Mouse (Mus musculus) layer of hippocampus, adult 9-11 months (tissue): Measurements from ENCODE around the gene Col4a2.
A peak's percentile ranks its signal among the peaks of the same experiment; 100 is the strongest.

Experiments
- DNase-seq: peaks from one replicate; pipeline ENCODE4 v3.0.0; 2022

The Col4a2 gene

GRCm38 (mm10) chr8:11312349-11313175, at the start of gene Col4a2, which contains the start of gene Col4a1:
Gene Col4a2, plus strand, starts transcription at chr8:11312805.
Gene Col4a1, minus strand, starts transcription at chr8:11312826.
- peak; percentile 76 for DNase-seq

GRCm38 (mm10) chr8:11263848-11264247, 48.8 kb upstream of the Col4a2 start:
- DNase-seq = no peak

GRCm38 (mm10) chr8:11265971-11266370, 46.6 kb upstream of the Col4a2 start:
- no peak for DNase-seq

GRCm38 (mm10) chr8:11266471-11266870, 46.1 kb upstream of the Col4a2 start:
- DNase-seq = no peak

DNA sequence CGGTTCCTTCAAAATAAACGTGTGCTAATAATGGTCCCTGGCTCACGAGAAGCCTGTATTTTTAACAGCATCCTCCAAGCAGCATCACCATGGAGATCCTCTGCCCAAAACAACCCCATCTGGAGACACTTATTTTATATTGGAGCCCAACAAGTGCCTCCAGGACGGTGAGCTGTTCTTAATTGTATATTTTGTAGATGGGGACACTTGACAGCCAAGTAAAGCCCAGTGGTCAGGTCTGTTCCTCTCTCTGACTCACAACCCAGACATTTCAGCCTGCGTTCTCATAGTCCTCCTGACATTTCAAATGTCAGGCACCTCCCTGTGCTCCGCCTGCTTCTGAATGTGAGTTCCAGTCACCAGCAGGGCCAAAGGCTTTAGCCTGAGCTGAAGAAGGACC, 43.9 kb upstream of the Col4a2 start:
- no peak for DNase-seq

DNA sequence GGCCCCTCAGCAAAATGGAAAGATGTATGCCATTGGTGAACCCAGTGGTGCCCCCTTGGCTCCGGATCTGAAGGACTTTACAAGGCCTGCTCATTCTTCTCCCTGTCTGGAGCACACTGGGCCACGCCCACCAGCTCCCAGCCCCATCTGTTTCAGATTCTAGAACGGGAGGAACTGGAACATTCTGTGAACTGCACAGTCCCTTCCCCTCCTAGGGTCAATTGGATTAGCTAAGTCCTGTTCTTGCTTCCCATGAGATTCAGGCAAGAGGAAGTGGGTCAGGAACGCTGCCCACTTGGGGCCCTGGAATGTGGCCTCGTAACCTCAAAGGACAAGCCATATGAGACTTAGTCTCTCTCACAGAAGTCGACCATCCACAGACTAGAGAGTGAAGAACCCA, 41.8 kb upstream of the Col4a2 start:
- DNase-seq = no peak

- DNase-seq = no peak
These were observed 40.4 kb upstream of the Col4a2 start for GRCm38 (mm10) chr8:11272205-11272604.

- DNase-seq = peak; percentile 94
These were observed 39.0 kb upstream of the Col4a2 start for GRCm38 (mm10) chr8:11273506-11274158.

DNA sequence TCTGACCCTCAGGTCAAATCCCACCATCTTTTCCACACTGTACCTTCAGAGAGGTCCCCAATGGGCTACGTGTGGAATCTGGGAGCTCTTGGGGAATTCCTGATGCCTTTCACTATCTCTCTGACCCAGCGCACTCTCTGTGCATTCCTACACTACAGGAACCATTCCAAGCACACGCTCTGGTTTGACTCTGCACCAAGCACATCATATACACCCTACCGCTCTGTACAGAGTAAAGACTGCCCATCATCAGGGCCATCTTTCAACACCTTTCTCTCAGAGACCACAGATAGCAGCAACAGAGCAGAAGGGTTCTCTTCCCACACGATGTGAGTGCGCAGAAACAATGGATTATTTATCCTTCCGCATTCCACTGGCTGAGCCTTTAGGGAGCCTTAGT, 38.2 kb upstream of the Col4a2 start:
- no peak for DNase-seq

DNA sequence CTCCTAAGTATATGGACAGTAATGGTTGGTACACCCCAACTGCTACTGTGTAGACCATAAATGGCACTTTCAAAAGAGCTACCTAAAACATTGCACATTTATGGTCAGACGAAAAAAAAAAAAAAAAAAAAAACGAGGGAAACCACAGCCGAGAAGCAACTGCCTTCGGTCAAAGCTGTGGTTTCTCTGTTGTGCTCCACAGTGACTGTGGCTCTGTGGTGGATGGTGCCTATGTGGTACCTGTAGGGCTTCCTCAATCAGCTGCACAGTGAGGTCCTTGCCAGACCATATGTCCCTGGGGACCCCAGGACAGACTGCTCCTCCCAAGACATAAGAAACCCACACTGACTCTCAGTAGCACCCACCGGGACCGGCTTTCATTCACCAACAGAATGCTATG, 36.3 kb upstream of the Col4a2 start:
- no peak for DNase-seq

DNA sequence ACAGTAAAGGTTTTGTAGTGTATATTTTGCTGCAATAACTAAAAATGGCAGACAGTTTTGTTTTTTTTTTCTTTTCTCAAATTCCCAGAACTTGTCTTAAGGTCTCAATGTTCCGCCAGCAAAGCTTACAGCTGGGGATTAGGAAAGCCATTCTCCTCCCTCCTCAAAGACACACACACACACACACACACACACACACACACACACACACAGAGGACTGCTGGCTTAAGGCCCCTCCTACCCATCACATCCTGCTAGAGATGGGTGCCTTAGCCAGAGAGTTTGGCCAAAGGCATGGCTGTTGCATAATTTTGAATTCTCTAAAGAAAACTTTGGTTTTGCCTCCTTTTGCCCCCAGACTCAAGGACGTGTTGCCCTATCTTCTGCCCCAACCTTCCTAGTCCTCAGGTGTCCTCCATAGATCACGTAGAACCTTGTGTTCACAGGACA, 35.0 kb upstream of the Col4a2 start:
- no peak for DNase-seq

GRCm38 (mm10) chr8:11278101-11278611, 34.4 kb upstream of the Col4a2 start:
- DNase-seq = no peak

GRCm38 (mm10) chr8:11279296-11279826, 33.2 kb upstream of the Col4a2 start:
- DNase-seq = no peak

- no peak for DNase-seq
These were observed 31.8 kb upstream of the Col4a2 start for GRCm38 (mm10) chr8:11280721-11281268.

- no peak for DNase-seq
These were observed 30.5 kb upstream of the Col4a2 start for GRCm38 (mm10) chr8:11282139-11282538.

- no peak for DNase-seq
These were observed 29.9 kb upstream of the Col4a2 start for GRCm38 (mm10) chr8:11282696-11283095.

- DNase-seq = no peak
These were observed 29.4 kb upstream of the Col4a2 start for GRCm38 (mm10) chr8:11283217-11283616.

DNA sequence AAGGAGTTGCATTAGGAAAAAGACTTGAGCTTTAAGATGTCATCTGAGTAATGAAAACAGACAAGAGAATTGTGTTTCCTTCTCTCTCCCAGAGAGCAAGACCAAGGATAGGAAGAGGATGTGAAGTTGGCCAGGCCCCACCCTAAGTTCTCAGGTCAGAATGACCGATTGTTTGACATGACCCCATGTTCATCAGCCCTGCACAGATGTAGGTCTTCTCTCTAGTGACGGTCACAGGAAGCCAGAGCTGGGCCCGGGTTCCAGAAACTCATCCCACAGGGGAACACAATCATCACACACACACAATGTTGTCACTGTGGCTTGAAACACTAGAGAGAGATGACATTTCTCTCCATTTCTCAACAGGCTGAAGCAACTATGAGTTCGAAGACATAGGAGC, 27.2 kb upstream of the Col4a2 start:
- DNase-seq = no peak

GRCm38 (mm10) chr8:11287139-11287538, 25.5 kb upstream of the Col4a2 start:
- DNase-seq = no peak

DNA sequence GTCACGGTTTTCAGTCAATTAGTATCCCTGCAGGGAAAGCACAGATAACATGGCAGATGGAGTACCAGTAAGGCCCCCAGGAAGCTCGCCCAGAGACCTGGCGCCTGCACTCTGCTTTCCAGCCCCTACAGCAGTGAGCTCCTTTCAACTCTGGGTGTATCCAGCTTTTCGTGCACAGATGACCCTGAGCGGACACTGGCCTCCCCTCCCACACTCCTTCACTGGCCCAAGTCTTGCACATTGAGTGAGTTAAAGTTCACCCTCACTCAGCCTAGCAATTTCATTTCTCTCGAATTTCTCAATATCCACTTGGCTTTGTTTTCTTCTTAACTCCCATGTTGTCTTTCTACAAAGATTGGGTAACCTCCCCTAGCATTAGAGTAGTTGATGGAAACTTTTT, 24.3 kb upstream of the Col4a2 start:
- no peak for DNase-seq

- DNase-seq = no peak
These were observed 22.1 kb upstream of the Col4a2 start for GRCm38 (mm10) chr8:11290533-11290932.

DNA sequence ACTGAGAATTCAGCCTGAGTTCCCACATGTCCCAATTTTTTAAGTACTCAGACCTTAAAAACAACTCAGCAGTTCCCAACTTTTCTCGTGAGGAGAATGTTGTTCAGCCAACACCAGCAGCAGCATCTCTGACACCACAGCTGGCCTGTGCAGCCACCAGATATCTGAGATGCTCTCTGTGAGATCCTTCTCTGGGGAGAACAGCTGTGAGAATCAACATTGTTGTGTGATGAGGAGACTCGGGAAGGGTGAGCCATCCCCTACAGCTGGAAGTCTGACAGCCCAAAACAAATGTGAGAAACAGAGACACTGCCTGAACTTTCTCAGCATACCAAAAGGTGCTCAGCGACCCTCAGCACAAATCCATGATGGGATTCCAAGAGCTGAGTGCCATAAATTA, 20.0 kb upstream of the Col4a2 start:
- DNase-seq = no peak

GRCm38 (mm10) chr8:11296282-11296943, 16.2 kb upstream of the Col4a2 start:
- DNase-seq = no peak
